Mouse (Mus musculus) central nervous system, embryonic 14 days (tissue): ENCODE results near the gene Cby3. TPM values are rescaled to one million over a fixed set of nuclear protein-coding genes. Genes with fewer than 3 reads are reported as not detected.

ENCODE experiments used
- polyA plus RNA-seq: library from polyadenylated mRNA; depleted of rRNA; stranded (reverse); fragments of >200 nt; gene quantifications from 2 replicates; pipeline ENCODE4 v1.2.3, GENCODE M21; 2012; rRNA removed

Gene Cby3
- 0.29 and 0.41 TPM in 2 replicates for polyA plus RNA-seq

DNA sequence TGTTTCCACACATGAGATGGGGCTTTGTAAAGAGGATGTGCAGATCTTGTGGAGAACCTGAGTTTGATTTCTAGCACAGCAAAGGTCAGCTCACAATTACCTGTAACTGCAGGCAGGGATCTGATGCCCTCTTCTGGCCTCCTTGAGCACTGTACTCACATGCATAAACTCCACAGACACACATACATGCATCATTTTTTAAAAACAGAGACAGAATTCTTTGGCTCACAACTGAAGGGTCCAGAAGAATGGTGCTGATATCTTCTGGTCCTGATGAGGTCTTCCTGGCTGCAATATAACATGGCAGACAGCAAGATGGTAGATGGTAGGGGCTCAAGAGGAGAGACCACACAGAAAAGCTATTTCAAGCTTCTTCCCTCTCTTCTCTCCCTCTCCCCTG is at the start of gene Cby3:
Gene Cby3, plus strand, starts transcription at position 301 of the 400 bp plus-strand sequence.

DNA sequence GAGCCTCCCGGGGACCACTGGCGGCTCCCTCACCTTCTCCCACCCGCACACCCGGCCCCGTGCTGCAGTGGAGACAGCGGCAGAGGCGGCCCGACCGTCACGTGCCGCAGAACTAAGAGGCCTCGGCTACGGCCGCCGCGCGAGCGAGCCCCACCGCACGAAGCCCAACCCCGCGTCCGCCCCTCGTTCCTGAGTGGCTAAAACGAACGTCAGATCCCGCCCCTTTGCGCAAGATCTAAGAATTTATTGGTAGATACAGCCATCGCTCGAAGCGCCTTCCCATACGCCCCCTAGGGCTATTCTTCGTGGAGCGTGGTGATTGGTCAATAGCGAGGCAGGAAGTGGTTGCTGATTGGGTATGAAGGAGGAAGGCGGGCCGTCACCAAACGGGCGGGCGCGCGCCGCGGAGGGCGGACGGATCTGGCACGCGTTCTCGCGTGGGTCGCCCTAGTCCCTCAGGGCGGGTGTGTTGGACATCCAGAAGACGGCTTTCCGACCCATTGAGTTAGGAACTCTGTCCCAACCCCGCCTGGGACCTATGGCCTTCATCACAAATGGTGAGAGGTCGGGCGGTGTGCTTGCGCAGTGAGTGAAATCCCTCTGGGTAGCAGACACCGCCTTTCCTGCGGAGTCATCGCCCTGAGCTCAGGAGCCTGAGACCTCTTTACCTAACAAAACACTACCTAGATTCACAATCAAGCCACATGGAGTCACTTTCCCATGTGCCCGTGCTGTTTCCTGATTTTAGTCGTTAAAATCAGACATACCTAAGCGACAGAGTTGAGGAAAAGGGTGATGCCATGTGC is 28.6 kb upstream of the Cby3 start, which contains the start of gene Canx:
Gene Canx, minus strand, starts transcription at position 178 of the 806 bp plus-strand sequence.

DNA sequence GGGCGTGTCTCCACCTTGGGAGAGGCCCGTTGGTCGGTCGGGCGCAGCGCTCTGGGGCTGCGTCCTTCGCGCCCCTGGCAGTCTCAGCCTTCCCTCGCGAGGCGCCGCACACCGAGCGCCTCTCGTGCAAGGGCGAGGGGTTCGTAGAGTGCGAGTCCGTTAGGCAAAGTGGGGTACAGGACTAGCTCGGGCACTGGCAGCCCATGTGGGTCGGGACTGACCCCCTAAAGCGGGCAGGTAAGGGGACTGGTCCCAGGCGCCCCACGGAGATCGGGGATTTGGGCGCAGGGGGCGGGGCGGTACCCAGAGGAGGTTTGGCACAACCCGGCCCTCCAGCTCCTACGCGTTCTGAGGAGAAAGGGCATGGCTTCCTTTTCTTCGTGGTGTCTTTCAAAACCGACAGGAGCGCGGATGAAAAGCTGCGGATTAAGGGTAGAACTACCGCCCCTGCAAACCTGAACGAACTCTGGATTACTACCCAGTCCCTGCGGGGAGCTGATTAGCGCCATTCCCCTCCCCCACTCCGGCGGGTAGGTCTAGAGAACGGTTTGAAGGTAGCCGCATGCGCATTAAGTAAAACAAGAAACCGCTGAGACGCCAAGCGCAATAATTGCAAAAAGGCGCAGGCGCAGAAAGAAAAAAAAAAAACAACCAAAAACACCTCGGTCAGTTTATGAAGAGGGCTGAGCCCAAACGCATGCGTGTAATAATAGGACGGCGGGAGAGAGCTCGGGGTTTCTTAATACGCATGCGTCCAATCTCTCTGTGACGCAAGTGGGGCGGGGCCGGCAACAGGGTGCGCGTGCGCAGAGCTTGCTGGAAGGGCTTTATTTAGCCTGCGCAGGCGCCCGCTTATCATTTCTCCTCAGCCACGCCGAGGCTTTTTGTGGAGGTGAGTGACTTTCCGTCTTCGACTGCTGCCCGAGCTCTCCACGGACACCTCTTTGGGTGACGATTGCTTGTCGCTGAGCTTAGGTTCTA is 22.9 kb downstream of the Cby3 start, which contains the start of gene Hnrnph1:
Gene Hnrnph1, plus strand, starts transcription at position 80 of the 981 bp plus-strand sequence.

Other genes starting within 250 kb of the Cby3 start
- gene Tbc1d9b, start 223.1 kb upstream of the Cby3 start, polyA plus RNA-seq, result 37.8 and 40.6 TPM in 2 replicates
- 32.0 and 32.9 TPM in 2 replicates for gene Mrnip, start 180.0 kb upstream of the Cby3 start, polyA plus RNA-seq
- 173 and 189 TPM in 2 replicates for gene Sqstm1, start 143.6 kb upstream of the Cby3 start, polyA plus RNA-seq
- 64.6 and 73.7 TPM in 2 replicates for gene Mgat4b, start 143.6 kb upstream of the Cby3 start, polyA plus RNA-seq
- 2.6 and 2.9 TPM in 2 replicates for gene Ltc4s, start 115.8 kb upstream of the Cby3 start, polyA plus RNA-seq
- gene Maml1, start 62.2 kb upstream of the Cby3 start, polyA plus RNA-seq, result 14.3 and 15.5 TPM in 2 replicates
- 169 and 192 TPM in 2 replicates for gene Canx, start 28.8 kb upstream of the Cby3 start, polyA plus RNA-seq
- 871 and 1,026 TPM in 2 replicates for gene Hnrnph1, start 22.5 kb downstream of the Cby3 start, polyA plus RNA-seq
- gene Rufy1, start 76.7 kb downstream of the Cby3 start, polyA plus RNA-seq, result 26.1 TPM in 2 replicates
- 6.3 and 13.8 TPM in 2 replicates for gene Adamts2, start 247.6 kb downstream of the Cby3 start, polyA plus RNA-seq